Mouse (Mus musculus): ENCODE measurements around the gene Slc46a1.

The Slc46a1 gene

GRCm38 (mm10) chr11:78505430-78505829 is 39.9 kb downstream of the Slc46a1 start:
- no peak for DNase-seq

GRCm38 (mm10) chr11:78509148-78509547 is 43.7 kb downstream of the Slc46a1 start:
- DNase-seq = peak; percentile 75 to 79

GRCm38 (mm10) chr11:78512025-78512957 is 46.8 kb downstream of the Slc46a1 start, which contains the start of the genes Tmem199 and Poldip2:
Gene Tmem199 (minus strand): TSS chr11:78512172.
Gene Poldip2 (plus strand): TSS chr11:78512193.
- DNase-seq = peak; percentile 96 to 97

- no peak for DNase-seq
Observed at GRCm38 (mm10) chr11:78513106-78513790, 47.8 kb downstream of the Slc46a1 start.

- DNase-seq = peak in 1 of 2 experiments; percentile 47
Observed at GRCm38 (mm10) chr11:78515549-78516325, 50.2 kb downstream of the Slc46a1 start.

- no peak for DNase-seq
Observed at GRCm38 (mm10) chr11:78518931-78519330, 53.4 kb downstream of the Slc46a1 start.

Measured in cerebellum, postnatal 10 days (tissue).